Mouse (Mus musculus) bone marrow macrophage, adult 2 months (primary cell): ENCODE data around the gene Zfp985.

Experiments
- CTCF ChIP-seq: IDR thresholded peaks from 2 replicates; pipeline ENCODE4 v1.5.1; 2012; ENCODE audit warnings: low read depth, mild to moderate bottlenecking, low read length, moderate library complexity
- POLR2A ChIP-seq: IDR thresholded peaks from 2 replicates; pipeline ENCODE4 v1.6.1; 2012; ENCODE audit warnings: mild to moderate bottlenecking, low read depth, low read length, borderline replicate concordance

DNA sequence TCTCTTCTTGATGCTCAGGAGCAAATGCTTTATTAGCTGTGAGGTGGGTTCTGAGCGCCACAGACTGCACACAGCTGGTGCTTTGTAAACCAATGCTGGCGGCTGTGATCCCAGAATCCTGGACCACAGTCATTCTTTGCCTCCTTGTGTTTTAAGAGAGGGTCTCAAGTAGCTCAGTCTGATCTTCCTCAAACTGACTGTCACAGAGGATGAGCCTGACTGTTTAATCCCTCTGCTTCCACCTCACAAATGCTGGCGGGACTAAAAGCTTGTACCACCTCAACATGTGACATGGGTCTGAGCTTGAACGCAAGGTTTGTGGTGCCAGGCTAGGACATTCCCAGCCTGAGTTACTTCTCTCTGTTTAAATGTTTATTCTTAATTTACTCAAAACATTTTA lies 52.4 kb downstream of the Zfp985 start:
- TF ChIP-seq CTCF (no peak), POLR2A (no peak)
